In genomic region chr14:45380756-45381155, GRCm38 (mm10) we compare ENCODE assay signal across 19 mouse cellular contexts.
"Had no signal": no experiment of that assay in that cellular context is flagged by ENCODE, and none has a peak within 500 bp of the region (broad histone marks: within the 10 kb centered on the region; RNA-seq: fewer than 3 reads in every experiment).

No protein-coding gene starts in this region.

- H3K9ac ChIP-seq: liver, embryonic 15.5 days; liver, postnatal 0 days; lung, embryonic 15.5 days; midbrain, embryonic 12.5 days; neural tube, embryonic 13.5 days; neural tube, embryonic 15.5 days; stomach, embryonic 15.5 days had no signal

- H3K27me3 ChIP-seq: liver, embryonic 15.5 days; lung, embryonic 15.5 days; midbrain, embryonic 12.5 days; neural tube, embryonic 13.5 days; neural tube, embryonic 15.5 days; stomach, embryonic 15.5 days had no signal

- ATAC-seq: liver, postnatal 0 days; lung, postnatal 0 days; midbrain, embryonic 16.5 days had no signal

- H3K4me3 ChIP-seq: liver, embryonic 15.5 days; lung, embryonic 15.5 days; midbrain, embryonic 10.5 days; midbrain, embryonic 12.5 days; myocyte; neural tube, embryonic 13.5 days; neural tube, embryonic 15.5 days; stomach, embryonic 15.5 days had no signal

- H3K27ac ChIP-seq: liver, embryonic 15.5 days; lung, embryonic 15.5 days; midbrain, embryonic 10.5 days; midbrain, embryonic 12.5 days; neural tube, embryonic 13.5 days; neural tube, embryonic 15.5 days; stomach, embryonic 15.5 days; stomach, postnatal 0 days had no signal

- H3K4me2 ChIP-seq: liver, embryonic 15.5 days; lung, embryonic 15.5 days; midbrain, embryonic 12.5 days; neural tube, embryonic 13.5 days; neural tube, embryonic 15.5 days; stomach, embryonic 15.5 days had no signal

- H3K4me1 ChIP-seq: lung, embryonic 15.5 days; midbrain, embryonic 10.5 days; midbrain, embryonic 12.5 days; neural tube, embryonic 13.5 days; neural tube, embryonic 15.5 days; stomach, embryonic 15.5 days had no signal

- H3K9me3 ChIP-seq: liver, embryonic 15.5 days; lung, embryonic 15.5 days; midbrain, embryonic 10.5 days; midbrain, embryonic 12.5 days; neural tube, embryonic 13.5 days; neural tube, embryonic 15.5 days; stomach, embryonic 15.5 days had no signal

- DNase-seq: liver, postnatal 0 days; lung, adult 2 months; lung, postnatal 4 days; midbrain, embryonic 14.5 days; right cerebral cortex, postnatal 14 days; thymus, adult 18-20 months; thymus, postnatal 14 days; thymus, postnatal 4 days had no signal
